Mouse (Mus musculus): Measurements from ENCODE around the gene Tmem130.

DNA sequence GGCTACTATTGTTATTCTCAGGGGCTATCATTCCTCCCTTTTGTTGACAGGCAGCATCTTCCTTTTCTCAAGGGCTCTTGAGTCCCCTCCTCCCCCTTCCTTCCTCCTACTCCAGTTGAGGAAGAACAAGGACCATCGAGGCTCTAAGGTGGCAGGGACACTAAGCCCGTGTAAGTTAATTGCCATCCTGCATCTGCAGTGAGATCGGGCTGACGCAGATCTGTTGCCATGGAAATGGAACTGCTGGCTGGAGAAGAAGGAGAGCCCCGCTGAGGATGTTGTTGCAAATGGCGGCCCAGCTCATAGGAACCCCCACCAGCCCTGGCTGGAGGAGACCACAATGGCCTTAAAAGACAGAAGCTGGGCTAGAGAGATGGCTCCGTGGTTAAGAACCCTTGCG, 3.2 kb downstream of the Tmem130 start:
- TF ChIP-seq GATA1 (IDR thresholded peaks at IDR 0.05; ENCODE audit: borderline replicate concordance, low read length): no peak
- TF ChIP-seq FLI1 (IDR thresholded peaks at IDR 0.05; ENCODE audit: low read length): no peak
